Mouse (Mus musculus) duodenum, adult 2 months (tissue): ENCODE data around the gene Grik3. TPM values are rescaled to one million over a fixed set of nuclear protein-coding genes. Genes with fewer than 3 reads are reported as not detected.

Experiments
- polyA plus RNA-seq: library from polyadenylated mRNA; depleted of rRNA; stranded (reverse); fragments of >200 nt; gene quantifications from 2 replicates; pipeline ENCODE4 v1.2.3, GENCODE M21; 2012; ENCODE audit warnings: low replicate concordance; rRNA removed

Gene Grik3
- polyA plus RNA-seq: 0.24 and 0.27 TPM in 2 replicates

DNA sequence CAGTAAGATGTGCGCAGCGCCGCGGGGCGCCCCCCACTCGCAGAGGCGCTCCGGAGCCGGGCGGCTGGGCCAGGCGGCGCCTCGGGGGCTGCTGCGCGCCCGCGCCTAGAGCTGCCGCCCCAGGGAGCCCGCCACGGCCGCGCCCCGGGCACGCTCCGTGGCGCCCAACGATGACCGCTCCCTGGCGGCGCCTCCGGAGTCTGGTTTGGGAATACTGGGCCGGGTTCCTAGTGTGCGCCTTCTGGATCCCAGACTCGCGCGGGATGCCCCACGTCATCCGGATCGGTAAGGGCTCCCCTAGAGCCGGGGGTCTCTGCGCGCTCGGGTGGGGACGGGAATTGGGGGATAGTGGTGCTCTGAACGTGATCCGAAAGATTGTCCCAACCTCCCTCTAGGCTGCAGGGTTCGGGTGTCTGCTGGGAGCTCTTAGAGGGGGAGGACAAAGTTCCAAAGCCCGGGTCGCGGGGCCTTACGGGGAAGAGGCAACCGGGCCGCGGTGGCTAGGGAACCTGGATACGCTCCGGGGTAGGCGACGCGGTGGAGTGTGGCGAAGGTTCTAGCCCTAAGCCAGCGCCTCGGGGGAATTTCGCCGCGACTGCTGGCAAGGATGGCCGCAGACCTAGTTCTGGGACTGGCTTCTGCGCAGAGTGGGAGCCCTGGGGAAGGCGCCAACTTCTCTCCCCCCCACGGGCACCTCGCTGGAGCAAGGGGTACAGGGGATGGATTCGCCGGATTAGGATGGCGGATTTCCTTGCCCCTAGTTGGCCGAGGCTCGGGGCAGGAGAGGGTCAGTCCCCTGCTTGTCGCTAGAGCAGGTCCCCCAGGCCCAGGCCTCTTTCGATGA, at the start of gene Grik3:
Grik3 (plus strand) TSS at position 40 of the 844 bp plus-strand sequence.

